Mouse (Mus musculus) G1E (cell line): Measurements from ENCODE around the gene Arrdc1.

Source experiments
- CTCF ChIP-seq: IDR thresholded peaks from 2 replicates; pipeline ENCODE4 v1.5.1; 2012; ENCODE audit warnings: low read depth, low read length, inconsistent platforms, mixed read lengths
- GATA1 ChIP-seq: IDR thresholded peaks from 2 replicates; pipeline ENCODE4 v1.6.1; 2012; ENCODE audit warnings: borderline replicate concordance, low read length, inconsistent platforms, mixed read lengths
- TAL1 ChIP-seq: conservative IDR thresholded peaks from 2 replicates; pipeline ENCODE4 v1.6.1; 2012; ENCODE audit warnings: low read depth, low read length, inconsistent platforms, mixed read lengths

GRCm38 (mm10) chr2:24960910-24961309 lies 25.9 kb upstream of the Arrdc1 start:
- TF ChIP-seq TAL1, result no peak
- no peak for TF ChIP-seq CTCF
- no peak for TF ChIP-seq GATA1
